Mouse (Mus musculus) brain, embryonic 14.5 days (tissue): ENCODE measurements around the gene Eaf1.

Experiments used
- CTCF ChIP-seq: fragments of 200-500 bp; IDR thresholded peaks from 2 replicates; pipeline ENCODE4 v1.5.1; 2012; ENCODE audit warnings: inconsistent platforms, mild to moderate bottlenecking, moderate library complexity, borderline replicate concordance; ENCODE audit not compliant: insufficient read depth, insufficient read length; ENCODE audit errors: extremely low read depth
- POLR2A ChIP-seq: fragments of 200-500 bp; IDR thresholded peaks from 2 replicates; pipeline ENCODE4 v1.6.1; 2012; ENCODE audit warnings: mild to moderate bottlenecking, inconsistent platforms, borderline replicate concordance; ENCODE audit not compliant: poor library complexity, insufficient read depth, insufficient read length, severe bottlenecking; ENCODE audit errors: extremely low read depth

GRCm38 (mm10) chr14:31525040-31525810 lies 31.0 kb downstream of the Eaf1 start:
- TF ChIP-seq CTCF (no peak), POLR2A (no peak)
